Mouse (Mus musculus) stomach, postnatal 0 days (tissue): ENCODE data around the gene Foxk1.

Experiments
- CTCF ChIP-seq: IDR thresholded peaks from 2 replicates; pipeline ENCODE4 v1.5.1; 2016; ENCODE audit warnings: antibody characterized with exemption, low read depth, mild to moderate bottlenecking, moderate library complexity
- EP300 ChIP-seq: optimal IDR thresholded peaks from 2 replicates; pipeline ENCODE3; 2016; ENCODE audit warnings: antibody characterized with exemption

DNA sequence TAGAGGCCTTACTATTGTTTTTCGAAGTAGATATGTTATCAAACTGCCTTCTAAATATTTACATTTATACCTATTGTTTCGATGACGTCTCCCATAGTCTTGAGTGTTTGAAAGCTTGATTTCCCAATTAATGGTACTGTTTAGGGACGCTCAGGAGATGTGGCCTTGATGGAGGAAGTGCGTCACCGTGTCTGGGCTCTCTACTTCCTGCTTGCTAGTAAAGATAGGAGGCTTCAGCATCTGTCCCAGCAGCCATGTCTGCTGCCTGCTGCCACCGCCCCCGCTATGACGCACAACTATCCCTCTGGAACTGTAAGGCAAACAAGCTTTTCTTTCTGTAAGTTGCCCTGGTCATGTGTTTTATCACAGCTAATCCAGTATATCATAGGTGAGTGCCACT is 27.0 kb upstream of the Foxk1 start:
- no peak for TF ChIP-seq CTCF
- TF ChIP-seq EP300 = no peak
